Mouse (Mus musculus): ENCODE measurements at regions not wholly inside any gene's neighbourhood (a gene's known extent, or its start where the extent isn't known, plus 50 kb on each side); places are given as distances from the start of the nearest gene placed in this dataset.
"Not testable (repeated sequence)": the region's sequence is repeated elsewhere in the genome, so short reads cannot be mapped to it uniquely, and the experiment has no call there.

DNA sequence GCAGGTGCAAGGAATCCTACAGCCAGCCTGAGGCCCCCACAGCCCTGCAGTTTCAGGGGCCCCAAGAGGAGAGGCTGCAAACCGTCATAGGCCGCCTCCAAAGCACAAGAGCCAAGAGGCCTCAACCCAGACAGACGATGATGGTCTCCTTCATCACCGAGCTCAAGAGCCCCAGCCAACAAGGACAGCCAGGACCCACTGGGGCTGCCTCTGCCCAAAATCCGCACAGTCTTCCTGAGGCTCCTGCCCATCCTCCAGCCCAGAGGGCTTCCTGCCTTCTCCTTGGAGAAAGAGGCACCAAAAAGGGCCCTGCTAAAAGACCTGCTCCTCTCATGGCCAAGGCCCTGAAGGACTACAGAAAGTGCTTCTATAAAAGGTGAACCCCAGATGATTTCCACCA, 112.3 kb downstream of the Nus1 start:
- DNase-seq, result not testable (repeated sequence)

DNA sequence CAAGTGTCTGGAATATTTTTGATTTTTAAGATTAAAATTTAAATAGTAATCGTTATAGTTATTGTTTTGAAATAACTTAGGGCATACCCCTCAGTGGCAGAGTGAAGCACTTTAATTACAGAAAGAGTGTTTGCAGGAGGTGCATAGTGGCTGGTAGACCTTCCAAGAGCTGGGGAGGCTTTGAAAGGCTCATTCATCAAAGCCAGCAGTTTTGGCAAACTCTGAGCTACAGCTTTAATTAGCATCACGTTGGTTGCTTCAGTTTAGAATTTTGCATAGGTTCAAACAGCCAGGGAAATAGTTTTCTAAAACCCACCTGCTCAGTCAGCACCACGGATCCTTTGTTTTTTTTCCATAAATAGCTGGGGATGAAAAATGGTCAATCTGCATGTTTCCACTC, 113.5 kb downstream of the Nus1 start:
- no peak for DNase-seq

DNA sequence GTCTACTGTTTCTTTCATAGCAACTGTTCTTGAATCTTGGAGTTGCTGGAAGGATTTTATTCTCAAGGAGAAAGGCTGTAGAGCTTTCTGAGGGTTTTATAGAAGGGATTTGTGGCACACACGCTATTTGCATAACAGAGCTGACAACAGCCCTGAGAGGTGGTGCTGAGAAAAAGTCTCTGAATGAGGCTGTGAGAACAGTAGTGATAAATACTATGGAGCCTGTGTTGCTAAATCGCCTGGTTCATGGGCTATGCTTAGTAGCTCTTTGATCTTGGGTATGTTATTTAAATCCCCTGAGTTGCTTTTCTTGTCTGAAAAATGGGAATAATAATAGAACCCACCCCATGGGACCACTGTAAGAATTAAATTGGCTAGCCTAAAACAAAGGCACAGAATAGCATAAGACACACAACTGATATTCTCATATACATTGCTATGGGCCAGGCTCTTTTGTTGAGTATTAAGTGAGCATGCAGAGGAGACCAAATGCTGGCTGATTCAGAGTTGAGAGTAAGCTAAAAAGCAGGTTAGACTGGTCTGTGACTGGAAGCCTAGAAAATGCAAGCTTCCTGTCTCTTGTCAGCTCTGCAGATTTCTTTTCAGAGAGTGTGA, 116.0 kb downstream of the Nus1 start:
- no peak for DNase-seq

DNA sequence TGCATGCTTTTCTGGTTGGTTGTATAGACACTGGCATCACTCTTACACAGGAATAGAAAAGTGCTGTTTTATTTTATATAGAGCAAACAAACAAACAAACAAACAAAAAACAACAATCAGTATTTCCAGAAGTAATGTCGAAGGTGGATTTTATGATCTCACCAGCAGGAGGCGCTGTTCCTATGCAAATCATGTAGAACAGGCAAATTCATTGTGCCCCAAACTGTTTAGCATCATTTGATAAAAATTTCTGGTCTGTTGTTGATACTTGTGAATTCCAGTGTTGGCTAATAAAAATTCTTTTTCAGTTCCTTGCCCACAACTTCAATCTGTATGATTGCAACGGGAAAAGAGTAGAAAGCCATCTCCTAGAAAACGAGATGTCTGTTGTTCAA, 116.5 kb downstream of the Nus1 start:
- peak; percentile 4 for DNase-seq

DNA sequence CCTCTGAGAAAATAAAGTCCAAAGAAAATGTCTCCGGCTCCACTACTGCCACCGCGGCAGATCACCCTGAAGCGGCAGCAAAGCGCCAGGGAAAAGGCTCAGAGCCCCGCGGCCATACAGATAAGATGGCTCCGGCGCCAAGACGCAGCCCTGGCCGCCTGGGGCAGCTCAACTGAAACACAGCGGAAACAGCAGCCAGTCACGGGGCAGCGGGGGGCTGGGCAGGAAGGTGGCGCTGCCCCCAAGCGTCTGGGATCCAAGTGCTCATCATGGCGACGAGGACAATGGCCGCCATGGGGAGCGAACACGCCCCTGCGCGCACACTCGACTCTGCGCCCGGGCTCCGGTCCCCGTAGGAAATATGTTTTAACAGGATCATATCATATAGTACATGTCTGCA, 128.2 kb downstream of the Nus1 start:
- DNase-seq, result no peak

DNA sequence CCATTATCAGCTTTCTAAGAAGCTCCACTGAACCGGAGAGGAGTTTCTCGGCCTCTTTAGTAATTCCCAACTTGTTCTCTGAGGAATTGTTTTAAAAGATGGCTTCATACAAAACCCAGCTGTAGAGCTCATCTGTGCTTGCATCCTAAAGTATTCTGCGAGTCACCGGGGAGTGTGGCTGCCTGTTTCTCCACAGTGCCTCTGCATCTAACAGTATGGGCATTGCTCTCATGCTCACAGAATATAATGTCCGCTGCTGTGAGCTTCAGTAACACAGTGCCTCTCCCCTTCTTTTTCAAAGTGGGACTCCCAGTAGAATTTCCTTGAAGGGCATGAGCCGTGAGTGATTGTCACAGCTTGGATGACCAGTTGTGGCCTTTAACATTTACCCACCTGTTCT, 113.0 kb upstream of the Slc35f1 start:
- no peak for DNase-seq

DNA sequence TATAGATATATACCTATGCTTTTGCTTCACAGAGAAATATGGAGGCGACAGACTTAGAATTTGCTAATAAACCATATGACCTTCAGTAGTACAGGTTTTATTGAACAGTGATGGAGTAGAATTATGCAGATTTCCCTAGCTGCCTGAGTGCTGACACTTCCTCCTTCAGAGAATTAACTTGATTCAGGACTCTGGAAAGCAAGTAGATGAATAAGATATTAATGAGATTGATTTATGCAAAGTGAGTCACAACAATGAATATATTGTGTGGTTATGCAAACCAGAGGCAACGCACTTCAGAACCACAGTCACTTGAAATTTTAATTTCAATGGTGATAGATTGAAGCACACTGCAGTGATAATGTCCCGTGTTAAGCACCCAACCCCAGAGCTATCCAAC, 112.5 kb upstream of the Slc35f1 start:
- DNase-seq, result no peak

DNA sequence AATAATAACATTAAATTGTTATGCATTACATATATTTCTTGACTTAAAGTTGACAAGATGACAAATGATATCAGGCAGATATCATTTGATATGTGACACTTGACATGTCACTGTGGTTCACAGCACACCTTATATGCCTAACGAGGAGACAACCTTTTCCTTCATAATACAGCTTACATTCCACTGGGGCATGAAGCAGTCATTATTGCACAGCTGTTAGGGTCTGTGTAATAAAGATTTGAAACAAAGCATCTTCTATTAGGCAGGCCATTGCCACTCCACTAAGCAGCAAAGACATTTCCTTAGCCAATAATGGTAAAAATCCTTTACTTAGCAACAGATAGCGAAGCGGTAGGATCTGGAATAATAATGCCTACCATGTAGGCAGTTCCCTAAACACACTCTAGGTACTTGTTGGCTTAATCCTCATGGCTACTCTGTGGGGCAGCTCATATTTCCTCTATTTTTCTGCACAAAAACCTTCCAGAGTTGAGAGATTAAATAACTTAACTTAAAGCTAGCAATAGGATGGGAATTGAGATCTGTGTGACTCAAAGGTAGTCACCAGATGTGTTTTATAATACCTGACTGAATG, 112.0 kb upstream of the Slc35f1 start:
- no peak for DNase-seq

DNA sequence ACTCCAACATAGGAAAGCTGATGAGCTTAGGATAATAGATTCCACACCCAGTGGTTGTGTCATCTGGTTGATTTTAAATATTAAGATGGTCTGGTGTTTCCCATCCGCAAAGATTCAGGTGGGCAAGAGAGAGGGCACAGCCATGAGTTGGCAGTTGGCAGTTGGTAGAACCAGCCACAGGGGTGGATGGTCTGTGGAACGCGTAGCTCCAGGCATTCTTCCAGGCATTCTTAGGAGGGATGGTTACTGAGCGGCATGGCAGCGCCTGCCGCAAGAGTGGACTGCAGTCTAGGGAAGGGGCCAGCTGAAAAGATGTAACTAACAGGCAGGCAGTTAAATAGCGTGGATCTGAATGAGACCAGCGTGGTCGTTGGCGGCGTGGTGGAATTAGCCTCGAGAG, 96.6 kb upstream of the Slc35f1 start:
- no peak for DNase-seq
